Mouse (Mus musculus) heart, embryonic 16.5 days (tissue): ENCODE results near the gene Creld2. TPM values are rescaled to one million over a fixed set of nuclear protein-coding genes. Genes with fewer than 3 reads are reported as not detected.

Experiments used
- ATAC-seq: fragments of 200-750 bp; cut with Nextera tagmentation; replicated peaks from 2 replicates; pipeline ENCODE4 v1.8.0; 2017; ENCODE audit warnings: moderate number of reproducible peaks; ENCODE audit not compliant: insufficient read depth, low FRiP score; ENCODE audit errors: extremely low read depth
- H3K27ac ChIP-seq: fragments of 300-500 bp; sonication (generic); 2 replicates; pipeline ENCODE4 v1.5.1; 2014; ENCODE audit warnings: mild to moderate bottlenecking, low read length, control low read depth, moderate library complexity
- H3K27me3 ChIP-seq: fragments of 300-500 bp; sonication (generic); 2 replicates; pipeline ENCODE4 v1.6.1; 2014; ENCODE audit warnings: low read length, mixed read lengths; ENCODE audit not compliant: control insufficient read depth, insufficient read depth
- H3K36me3 ChIP-seq: fragments of 300-500 bp; sonication (generic); 2 replicates; pipeline ENCODE4 v1.6.1; 2014; ENCODE audit not compliant: control insufficient read depth, insufficient read depth
- H3K4me1 ChIP-seq: fragments of 300-500 bp; sonication (generic); 2 replicates; pipeline ENCODE4 v1.6.1; 2014; ENCODE audit warnings: low read length, mixed read lengths; ENCODE audit not compliant: control insufficient read depth, insufficient read depth
- H3K4me2 ChIP-seq: fragments of 300-500 bp; sonication (generic); 2 replicates; pipeline ENCODE4 v1.6.1; 2014; ENCODE audit warnings: low read depth, mild to moderate bottlenecking, control low read depth, low read length
- H3K4me3 ChIP-seq: fragments of 300-500 bp; sonication (generic); 2 replicates; pipeline ENCODE4 v1.5.1; 2014; ENCODE audit warnings: mild to moderate bottlenecking, control low read depth, low read length
- H3K9ac ChIP-seq: fragments of 300-500 bp; sonication (generic); 2 replicates; pipeline ENCODE4 v1.6.1; 2014; ENCODE audit warnings: low read length, control low read depth
- H3K9me3 ChIP-seq: fragments of 300-500 bp; sonication (generic); replicated peaks from 2 replicates; pipeline ENCODE4 v1.6.1; 2016; ENCODE audit warnings: low read length; ENCODE audit not compliant: control insufficient read depth
- WGBS: fragments of 180-500 bp; shearing (Covaris S2); extraction: QIAGEN DNeasy Blood & Tissue Kit; methylation state at CpG from one replicate; pipeline ENCODE4 v1.1.7; 2014; 5-methylcytosine and 5-hydroxymethylcytosine counted together
- polyA plus RNA-seq: library from polyadenylated mRNA; unstranded; fragments of >200 nt; fragmentation: Nextera tagmentation; extraction: Ambion mirVana; gene quantifications from 2 replicates; pipeline ENCODE4 v1.2.1, GENCODE M21; 2015

Gene Creld2
- polyA plus RNA-seq, 1 experiment from 2014 or later: 61.9 TPM

DNA sequence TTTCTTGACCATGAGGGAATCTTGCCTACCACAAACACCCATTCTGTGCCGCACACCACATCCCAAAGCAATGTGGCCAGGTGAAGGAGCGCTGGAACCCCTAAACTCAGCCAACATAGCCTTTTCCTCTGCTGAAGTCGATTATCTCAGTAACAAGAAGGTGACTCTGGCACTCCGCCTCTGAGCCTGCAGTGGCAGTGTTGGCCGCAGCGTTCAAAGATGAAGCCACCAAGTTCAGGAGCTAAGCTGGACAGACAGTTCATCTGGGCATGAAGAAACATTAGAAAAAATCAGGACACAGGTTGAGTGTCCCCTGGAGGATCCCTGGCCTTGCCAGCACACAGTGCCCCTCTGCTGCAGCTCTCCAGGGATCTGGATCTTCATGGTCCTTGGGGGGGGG is 8.0 kb downstream of the Creld2 start:
- no peak overlapping the region for H3K9ac ChIP-seq
- ATAC-seq: no peak
- no peak overlapping the region for H3K4me2 ChIP-seq
- H3K27ac ChIP-seq: no peak overlapping the region
- peaks cover 32% of the 10 kb centered on the region for H3K36me3 ChIP-seq
- H3K27me3 ChIP-seq: no peaks in the 10 kb centered on the region
- WGBS: 85% methylated on average over 6 of the region's 6 CpGs
- H3K4me3 ChIP-seq: no peak overlapping the region
- peaks cover 24% of the 10 kb centered on the region for H3K4me1 ChIP-seq
- no peaks in the 10 kb centered on the region for H3K9me3 ChIP-seq

- no peaks in the 10 kb centered on the region for H3K27me3 ChIP-seq
- H3K4me2 ChIP-seq: no peak overlapping the region
- no peaks in the 10 kb centered on the region for H3K9me3 ChIP-seq
- H3K36me3 ChIP-seq: peaks cover 27% of the 10 kb centered on the region
- peak; percentile 16 for ATAC-seq
- H3K9ac ChIP-seq: no peak overlapping the region
- H3K4me1 ChIP-seq: peaks cover 29% of the 10 kb centered on the region
- 24% methylated on average over 9 of the region's 9 CpGs for WGBS
- no peak overlapping the region for H3K27ac ChIP-seq
- no peak overlapping the region for H3K4me3 ChIP-seq
Measured at GRCm38 (mm10) chr15:88827991-88828799, 8.7 kb downstream of the Creld2 start.

DNA sequence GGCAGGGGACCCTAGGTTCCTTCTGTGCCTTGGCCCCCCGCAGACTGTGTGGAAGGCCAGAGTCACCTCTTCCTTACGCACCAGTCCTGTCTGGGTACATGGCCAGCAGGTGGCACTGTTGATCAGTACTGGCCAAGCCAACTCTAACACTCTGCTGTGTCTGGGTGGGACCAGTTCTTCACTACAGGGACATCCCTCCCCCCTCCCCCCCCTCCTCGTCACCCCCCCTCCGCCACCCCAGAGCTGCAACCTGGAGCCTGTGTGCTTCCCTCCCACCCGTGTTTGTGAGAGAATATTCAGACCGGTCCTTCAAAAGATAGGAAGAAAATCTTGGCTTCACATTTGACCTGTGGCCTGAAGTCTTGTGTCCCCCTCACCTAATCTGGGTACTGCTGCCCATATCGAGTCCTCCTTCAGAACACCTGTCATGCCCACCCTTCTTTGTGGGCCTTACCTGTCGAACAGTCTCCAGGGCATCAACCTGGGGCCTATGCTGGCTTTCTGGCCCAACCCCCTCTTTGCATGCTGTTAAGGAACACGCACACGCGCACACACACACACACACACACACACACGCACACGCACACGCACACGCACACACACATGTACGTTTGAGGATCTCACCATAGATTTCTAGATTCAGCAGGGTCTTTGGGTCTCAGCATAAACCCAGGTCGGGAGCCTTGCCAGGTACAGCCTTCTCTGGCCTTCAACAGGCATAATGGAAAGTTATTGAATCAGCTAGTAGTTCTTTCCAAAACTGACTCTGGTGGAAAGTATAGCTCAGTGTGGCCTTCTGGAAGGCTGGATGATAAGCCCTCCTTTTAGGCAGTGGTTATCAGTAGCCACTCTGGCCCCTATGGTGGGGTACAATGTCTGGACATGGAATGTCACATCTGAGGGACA is 9.6 kb downstream of the Creld2 start:
- H3K27ac ChIP-seq: no peak overlapping the region
- no peaks in the 10 kb centered on the region for H3K27me3 ChIP-seq
- H3K4me2 ChIP-seq: no peak overlapping the region
- H3K4me3 ChIP-seq: no peak overlapping the region
- H3K9me3 ChIP-seq: no peaks in the 10 kb centered on the region
- 53% methylated on average over 15 of the region's 17 CpGs for WGBS
- H3K36me3 ChIP-seq: peaks cover 21% of the 10 kb centered on the region
- peaks cover 29% of the 10 kb centered on the region for H3K4me1 ChIP-seq
- ATAC-seq: peak; percentile 83
- H3K9ac ChIP-seq: peak overlapping the region; percentile 23; the same call in 1 of the 2 replicates

GRCm38 (mm10) chr15:88829791-88830440 is 10.5 kb downstream of the Creld2 start:
- H3K27ac ChIP-seq: no peak overlapping the region
- no peaks in the 10 kb centered on the region for H3K27me3 ChIP-seq
- no peak overlapping the region for H3K4me2 ChIP-seq
- H3K9ac ChIP-seq: no peak overlapping the region
- no peak overlapping the region for H3K4me3 ChIP-seq
- H3K36me3 ChIP-seq: peaks cover 14% of the 10 kb centered on the region
- WGBS: 62% methylated on average over 6 of the region's 6 CpGs
- no peaks in the 10 kb centered on the region for H3K9me3 ChIP-seq
- ATAC-seq: no peak
- H3K4me1 ChIP-seq: peaks cover 29% of the 10 kb centered on the region

DNA sequence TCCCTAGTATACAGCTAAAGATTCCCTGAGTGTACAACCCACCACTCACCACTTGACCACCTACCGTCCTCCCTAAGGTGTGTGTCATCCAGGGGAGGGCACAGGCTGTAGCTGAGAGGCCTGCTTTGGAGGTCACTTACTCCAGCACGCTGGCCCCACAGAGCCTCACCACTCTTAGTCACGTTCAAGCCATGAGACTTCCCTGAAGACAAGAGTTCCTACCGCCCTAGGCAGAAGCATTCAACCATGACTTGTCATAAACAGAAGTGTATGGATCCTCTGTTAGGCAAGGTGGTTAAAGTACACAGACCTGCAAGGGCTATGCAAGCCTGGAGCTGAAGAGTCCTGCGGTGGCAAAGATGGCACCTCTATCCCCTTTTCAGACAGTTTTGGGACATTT is 11.2 kb downstream of the Creld2 start:
- no peak overlapping the region for H3K27ac ChIP-seq

DNA sequence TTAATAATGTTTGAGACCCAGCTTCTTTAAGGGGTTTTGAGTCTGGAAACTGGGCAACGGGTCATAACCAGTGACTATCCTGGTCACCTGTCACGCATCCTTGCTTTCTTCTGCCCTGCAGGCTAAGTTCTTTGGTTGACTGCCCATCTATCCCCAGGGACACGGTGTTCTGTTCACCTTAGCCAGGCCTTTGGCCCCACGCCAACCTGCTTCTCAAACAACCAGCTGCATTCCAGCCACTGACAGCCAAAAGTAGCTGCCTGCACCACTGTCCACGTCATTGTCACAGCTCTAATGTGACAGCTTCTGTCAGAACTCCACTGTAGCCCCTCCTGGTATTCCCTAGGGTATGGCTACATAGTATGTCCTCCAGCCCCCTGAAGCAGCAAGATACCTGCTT is 12.0 kb downstream of the Creld2 start:
- Histone ChIP-seq H3K4me1 (peaks cover 29% of the 10 kb centered on the region), H3K4me2 (no peak overlapping the region), H3K27me3 (no peaks in the 10 kb centered on the region), H3K9me3 (no peaks in the 10 kb centered on the region), H3K36me3 (peaks cover 1% of the 10 kb centered on the region; the same call in 1 of the 2 replicates), H3K9ac (peak overlapping the region; percentile 44), H3K4me3 (no peak overlapping the region), H3K27ac (peak overlapping the region; percentile 89)
- peak; percentile 64 for ATAC-seq
- WGBS: 22% methylated on average over 5 of the region's 5 CpGs

More for the DNA sequence above, 11.2 kb downstream of the Creld2 start:
- Histone ChIP-seq H3K4me2 (no peak overlapping the region), H3K4me1 (peaks cover 29% of the 10 kb centered on the region), H3K9me3 (no peaks in the 10 kb centered on the region), H3K27me3 (no peaks in the 10 kb centered on the region), H3K9ac (no peak overlapping the region), H3K36me3 (peaks cover 6% of the 10 kb centered on the region; the same call in 1 of the 2 replicates), H3K4me3 (no peak overlapping the region)
- ATAC-seq: no peak
- 72% methylated on average over 5 of the region's 5 CpGs for WGBS

DNA sequence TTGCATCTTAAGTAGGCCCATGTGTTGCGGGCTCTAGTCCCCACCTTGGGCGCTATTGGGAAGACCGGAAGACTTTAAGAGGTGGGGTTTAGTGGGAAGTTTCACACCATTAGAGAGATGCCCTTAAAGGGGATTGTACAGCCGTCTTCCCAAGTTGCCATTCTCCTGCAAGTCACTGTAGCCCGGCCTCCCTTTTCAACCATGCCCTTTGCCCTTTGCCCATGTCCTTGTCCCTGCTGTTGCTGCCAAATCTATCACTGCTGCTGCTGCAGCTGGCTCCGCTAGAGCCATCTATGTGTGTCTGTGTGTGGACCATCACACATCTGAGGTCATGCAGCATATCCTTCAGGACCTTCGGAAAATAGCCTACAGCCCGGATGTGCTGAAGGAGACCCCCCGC is 13.1 kb downstream of the Creld2 start:
- Histone ChIP-seq H3K4me2 (no peak overlapping the region), H3K36me3 (no peaks in the 10 kb centered on the region), H3K9ac (no peak overlapping the region), H3K9me3 (no peaks in the 10 kb centered on the region), H3K27me3 (no peaks in the 10 kb centered on the region), H3K4me1 (peaks cover 33% of the 10 kb centered on the region), H3K4me3 (no peak overlapping the region), H3K27ac (peak overlapping the region; percentile 89; the same call in 1 of the 2 replicates)
- ATAC-seq: no peak
- 75% methylated on average over 9 of the region's 9 CpGs for WGBS

- Histone ChIP-seq H3K27me3 (no peaks in the 10 kb centered on the region), H3K4me1 (peaks cover 40% of the 10 kb centered on the region), H3K4me3 (no peak overlapping the region), H3K27ac (peak overlapping the region; percentile 1; the same call in 1 of the 2 replicates), H3K36me3 (no peaks in the 10 kb centered on the region), H3K9me3 (no peaks in the 10 kb centered on the region), H3K9ac (no peak overlapping the region), H3K4me2 (no peak overlapping the region)
- WGBS: 74% methylated on average over 6 of the region's 6 CpGs
- no peak for ATAC-seq
Measured at GRCm38 (mm10) chr15:88836031-88836430, 16.6 kb downstream of the Creld2 start.
